Mouse (Mus musculus): ENCODE results near the gene Rbms3.

Rbms3 gene

DNA sequence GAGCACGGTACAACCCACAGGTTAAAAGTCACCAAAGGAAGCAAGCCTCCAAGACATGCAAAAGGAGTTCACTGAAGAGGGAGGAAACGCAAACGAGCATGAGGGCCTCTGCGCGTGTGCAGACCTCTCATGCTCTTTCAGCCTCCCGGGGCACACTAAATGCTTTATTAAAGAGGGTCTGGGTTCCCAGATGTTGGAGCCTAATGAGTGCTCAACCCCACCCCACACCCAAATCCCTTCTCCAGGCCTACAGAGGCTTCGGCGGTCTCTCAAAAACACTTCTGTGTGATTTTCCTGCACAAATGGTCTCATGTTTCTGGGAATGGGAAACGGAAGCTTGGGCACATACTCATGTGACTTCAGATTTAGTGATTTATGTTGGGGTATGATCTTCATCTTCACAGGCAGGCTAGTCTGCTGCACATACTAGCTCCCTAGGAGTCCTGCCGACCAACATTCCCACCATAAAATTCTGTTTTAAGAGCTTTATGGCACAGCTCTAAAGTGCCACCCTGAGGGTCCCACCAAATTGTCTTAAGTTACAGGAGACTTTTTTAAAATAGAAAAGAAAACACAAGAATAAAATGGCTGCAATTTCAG lies 815.1 kb downstream of the Rbms3 start:
- no peak for DNase-seq

DNA sequence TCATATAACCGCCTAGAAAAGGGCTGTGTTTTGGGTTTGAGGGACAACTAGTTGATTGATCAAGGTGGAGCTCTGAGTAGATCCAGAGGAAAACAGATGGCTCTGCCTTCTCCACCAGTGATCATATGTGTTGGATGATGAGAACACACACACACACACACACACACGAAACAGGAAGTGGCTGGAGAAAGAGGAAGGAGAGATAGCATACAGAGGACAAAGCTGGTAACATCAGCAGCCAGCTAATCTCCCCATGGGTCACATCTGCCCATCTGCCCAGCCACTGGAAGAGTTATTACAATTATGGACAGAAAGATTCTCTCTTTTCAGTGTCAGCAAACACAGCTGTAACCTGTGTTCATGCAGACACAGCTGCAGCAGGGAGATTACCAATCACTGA lies 816.3 kb downstream of the Rbms3 start:
- no peak for DNase-seq

DNA sequence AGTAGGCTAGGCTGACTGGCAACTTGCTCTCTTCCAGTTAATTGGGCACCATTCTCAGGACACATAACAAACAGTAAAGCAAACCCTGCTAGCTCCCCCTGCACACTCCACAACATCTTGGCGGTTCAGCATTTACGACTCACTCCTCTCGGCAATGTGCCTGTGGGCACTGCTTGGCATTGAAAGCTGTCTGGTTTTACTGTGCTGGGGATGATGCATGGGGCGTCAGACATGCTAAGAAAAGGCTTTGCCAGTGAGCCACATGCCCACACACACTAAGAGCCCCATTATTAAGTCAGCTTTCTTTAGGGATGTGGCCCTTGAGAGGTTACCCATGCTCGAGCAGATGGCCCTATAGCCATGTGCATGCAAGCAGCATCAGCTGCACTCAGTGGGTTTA lies 820.5 kb downstream of the Rbms3 start:
- DNase-seq, result no peak

DNA sequence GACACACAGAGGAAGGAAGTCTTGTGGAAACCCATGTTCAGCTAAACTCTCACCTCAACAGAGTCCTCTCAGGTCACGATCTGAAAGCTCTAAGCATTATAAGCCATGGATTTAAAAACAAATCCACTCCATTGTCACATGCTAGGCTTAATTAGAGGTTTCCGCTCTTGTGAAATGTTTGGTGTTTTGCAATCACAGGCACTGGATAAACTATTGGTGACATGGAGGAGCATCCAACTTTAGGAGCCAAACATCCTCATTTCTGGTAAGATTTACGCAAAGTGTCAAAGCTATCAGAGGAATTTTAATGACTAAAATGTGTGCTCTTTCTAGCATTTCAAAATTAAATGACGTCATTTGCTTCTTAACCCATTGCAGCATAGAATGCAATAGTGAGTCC lies 821.3 kb downstream of the Rbms3 start:
- no peak for DNase-seq

DNA sequence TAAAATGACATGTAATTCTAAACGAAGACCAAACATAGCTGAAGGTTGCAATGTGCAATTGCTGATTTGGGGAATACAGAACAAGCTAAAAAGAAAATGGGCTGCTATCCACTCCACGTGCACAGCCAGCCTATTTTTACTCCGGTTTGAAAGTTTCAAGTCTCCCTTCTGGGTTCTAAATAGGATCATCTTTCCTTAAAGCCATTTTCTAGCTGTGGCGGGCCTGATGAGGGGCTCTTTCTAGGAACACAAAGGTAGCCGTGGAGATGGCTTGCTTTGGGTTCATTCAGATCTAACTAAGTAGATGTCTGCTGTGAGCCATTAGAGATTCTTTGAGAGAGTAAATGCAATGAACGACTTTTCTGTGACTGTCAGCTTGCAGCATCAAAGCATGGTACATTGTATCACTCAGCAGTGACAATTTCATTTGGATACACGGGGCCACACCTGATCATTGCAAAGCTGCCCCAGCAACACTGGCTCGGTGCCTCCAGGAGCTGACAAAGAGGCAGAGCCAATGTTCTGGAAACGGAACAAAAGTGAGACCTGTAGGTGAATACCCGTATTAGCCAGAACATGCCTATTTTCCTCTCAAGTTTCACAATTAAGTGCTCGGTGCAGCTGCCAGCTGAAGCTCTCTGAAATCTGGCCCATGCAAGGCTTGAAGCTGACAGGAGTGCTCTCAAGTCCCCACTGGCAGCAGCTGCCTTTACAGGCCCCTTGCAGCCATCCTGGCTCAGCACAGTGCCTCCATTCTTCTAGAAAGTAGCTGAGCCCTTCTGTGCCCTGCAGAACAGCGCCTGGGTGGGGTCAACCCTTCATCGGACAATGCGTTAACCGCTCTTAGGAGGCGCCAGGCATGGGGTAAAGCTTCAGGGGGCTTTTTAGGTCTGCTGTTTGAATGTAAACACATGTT lies 822.3 kb downstream of the Rbms3 start:
- peak in 1 of 2 experiments; percentile 34 for DNase-seq

DNA sequence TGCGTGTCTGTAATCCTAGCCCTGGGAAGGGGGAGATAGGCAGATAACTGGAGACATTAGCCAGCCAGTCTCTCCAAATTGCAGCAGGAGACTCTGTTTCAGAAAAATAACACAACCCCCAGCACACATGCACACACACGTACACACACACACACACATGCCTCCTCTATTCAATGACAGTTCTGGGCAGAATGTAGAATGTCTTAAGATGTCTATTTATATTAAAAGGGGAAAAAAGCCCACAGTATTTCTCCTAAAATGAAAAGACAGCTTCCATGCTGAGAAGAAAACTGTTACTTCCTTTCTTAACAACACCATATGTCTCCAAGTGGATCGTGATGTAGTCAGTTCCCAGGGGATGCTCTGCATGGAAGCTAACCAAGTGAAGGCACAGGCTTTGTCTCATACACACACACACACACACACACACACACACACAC lies 826.4 kb downstream of the Rbms3 start:
- DNase-seq, result peak; percentile 33 to 52

DNA sequence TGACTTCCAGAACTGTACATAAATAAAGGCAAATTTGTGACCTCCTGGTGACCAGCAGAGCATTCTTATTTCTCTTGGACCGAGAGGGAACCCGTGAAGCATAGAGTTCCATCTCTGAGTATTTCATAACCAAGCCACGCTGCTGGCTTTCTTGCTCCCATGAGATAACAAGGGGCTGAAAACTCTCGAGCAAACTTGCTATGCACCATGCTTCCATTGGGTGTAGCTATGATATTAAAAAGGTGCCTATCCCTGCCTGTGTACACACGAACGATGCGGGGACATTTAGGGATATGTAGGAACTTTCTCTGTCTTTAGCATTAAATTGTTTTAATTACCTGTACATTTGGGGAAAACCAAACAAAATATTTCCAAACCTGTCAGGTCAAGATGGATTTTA lies 827.1 kb downstream of the Rbms3 start:
- peak; percentile 29 to 37 for DNase-seq

DNA sequence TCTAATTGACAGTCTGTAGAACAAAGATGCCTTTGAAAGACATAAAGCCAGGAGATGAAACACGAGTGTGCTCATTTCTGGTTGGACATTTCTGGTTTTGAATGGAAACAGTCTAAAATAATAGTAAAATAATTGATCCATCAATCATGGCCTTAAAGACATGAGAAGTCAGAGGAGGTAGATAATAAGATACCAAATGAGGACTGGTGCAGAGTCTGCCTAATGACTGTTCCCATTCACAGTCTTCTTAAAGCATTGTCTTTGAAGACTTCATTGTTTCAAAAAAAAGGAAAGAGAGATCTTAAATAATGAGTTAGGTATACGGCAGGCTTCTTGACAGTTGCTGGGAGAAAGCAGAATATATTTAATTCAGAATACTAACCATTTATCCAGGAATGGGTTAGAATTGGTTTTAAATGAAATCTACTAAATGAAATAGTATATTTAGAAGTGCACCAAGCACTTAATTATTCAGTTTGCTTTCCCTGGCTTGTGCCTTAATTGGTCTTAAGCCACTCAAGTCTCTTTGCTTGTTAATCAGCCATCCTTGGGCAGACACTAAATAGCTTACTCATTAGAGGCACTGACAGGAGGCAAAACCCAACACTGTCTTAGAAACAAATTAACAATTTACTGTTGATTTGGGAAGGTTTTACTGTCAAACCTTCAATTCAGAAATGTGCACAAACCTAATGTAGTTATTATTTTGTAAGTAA lies 834.3 kb downstream of the Rbms3 start:
- no peak for DNase-seq

DNA sequence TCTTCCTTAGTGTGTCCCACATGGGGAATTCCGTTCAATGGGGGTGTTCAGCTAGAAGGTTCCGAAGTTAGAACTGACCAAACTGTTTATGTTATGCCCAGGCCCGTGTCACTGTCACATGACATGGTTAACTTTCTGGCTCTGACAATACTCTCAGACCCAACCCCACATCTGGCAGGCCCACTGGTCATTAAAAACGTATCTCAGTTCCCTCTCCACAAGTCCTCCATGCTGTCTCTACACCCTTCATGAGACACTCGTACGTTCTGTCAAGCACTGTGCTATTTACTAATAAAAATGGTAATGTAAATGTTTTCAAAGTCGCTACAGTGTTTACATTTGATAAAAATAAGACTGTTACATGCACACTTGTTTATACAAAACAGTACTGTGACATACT lies 837.9 kb downstream of the Rbms3 start:
- DNase-seq, result no peak

DNA sequence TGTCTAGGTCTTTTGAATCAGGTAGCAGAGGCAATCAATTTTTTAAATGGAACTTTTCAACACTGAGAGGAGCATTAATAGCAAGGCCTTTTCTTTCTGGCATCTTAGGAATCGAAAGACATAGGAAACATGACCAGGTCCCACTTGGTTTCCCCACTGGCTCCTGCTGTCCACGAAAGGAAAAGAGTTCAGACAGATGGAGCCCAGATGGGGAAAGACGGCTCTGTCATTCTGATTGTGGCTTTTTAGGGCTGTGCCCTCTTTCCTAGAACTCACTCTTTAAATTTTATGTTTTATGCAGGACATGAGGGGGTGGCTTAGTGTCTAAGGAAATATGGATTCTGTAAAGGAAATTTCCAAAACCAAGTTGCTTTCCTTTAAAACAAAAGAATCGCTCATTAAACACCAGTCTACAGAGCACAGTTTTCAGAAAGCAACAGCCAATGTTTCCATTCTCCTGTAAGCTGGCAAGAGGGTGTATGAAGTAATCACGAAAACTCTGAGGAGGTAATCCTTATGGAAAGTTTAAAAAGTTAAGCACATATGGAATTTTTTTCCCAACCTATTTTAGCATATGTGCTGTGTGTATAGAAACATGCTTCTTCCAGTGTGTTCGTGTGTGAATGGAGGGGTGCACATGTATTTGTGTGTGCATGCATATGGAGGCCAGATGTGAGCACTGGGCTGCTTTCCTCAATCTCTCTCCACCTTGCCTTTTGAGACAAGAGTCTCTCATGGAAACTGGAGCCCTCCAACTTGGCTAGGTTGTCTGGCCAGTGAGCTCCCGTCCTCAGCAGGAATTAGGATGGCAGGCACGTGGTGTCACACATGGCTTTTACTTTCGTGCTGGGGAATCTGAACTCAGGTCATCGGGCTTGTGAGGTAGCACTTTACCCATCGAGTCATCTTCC lies 843.3 kb downstream of the Rbms3 start:
- DNase-seq, result no peak

DNA sequence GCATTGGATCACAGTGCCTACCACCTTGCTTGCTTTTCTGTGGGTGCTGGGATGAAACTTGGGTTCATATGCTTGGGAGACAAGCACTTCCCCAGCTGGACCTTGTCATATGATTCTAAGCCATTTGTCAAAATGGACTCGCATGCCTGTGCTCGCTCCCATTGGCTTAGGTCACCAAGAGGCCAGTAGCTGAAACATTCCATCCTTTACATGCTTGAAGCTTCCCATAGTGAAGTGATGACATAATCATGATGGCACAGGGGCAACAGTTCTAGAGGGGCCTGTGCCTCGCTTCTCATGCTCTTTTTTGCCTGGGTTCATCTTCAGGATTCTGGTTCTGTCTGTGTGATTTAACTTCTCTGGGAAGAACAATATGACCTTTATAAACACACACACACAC lies 857.9 kb downstream of the Rbms3 start:
- no peak for DNase-seq

DNA sequence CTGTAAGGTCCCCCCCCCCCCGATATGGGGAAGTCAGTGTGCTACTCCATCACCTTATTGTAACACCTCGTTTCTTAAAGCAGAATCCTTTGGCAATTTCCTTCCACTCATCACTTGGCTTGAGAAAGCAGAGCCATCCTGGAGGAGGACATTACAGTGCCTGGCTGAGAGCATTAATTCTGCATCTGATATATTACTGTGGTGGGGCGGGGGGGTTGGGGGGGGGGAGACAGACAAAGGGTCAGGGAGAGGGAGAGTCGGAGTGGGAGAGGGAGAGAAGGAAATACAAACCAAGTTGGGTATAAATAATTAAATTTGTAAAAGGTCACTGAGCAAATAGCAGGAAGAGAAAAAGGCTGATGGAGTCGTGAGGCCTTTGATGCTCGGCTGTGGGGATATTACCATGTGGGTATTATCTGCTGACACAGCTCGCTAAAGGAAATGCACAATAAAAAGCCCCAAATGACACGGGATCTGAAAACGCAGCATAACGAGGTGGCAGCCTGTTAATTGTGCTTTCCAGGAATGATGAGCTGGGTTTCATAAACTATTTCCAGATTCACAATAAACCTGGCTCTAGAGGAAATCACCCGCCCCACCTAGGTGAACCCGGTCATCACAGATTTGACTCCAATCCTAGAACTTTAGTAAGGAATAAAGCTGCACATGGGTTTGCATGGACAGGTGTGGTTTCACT lies 860.2 kb downstream of the Rbms3 start:
- DNase-seq, result no peak

DNA sequence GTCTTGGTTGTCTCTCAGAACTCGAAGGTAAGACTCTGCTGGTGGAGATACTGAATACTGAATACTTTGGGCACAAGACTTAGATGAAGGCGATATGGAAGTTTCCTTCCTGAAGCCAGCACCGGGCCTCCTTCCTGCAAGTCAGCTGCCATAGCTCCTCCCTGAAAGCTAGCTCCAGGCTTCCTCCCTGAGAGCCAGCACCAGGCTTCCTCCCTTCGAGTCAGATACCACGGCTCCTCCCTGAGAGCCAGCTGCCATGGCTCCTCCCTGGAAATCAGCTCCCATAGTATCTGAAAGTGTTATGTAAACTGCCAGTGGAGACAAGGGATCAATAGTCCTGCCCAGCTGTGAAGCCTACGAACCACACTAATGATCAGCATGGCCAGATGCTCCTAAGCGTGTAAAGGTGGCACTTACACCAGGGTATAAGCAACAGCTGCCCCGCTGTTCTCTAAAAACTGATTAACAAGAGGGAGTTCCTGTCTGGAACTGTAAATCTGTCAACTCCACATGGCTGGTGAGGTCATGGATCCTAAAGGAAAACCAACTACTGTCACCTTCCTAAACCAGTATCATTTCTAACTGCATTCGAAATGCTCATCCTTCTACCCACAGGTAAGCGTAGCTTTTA lies 867.2 kb downstream of the Rbms3 start:
- DNase-seq, result no peak

DNA sequence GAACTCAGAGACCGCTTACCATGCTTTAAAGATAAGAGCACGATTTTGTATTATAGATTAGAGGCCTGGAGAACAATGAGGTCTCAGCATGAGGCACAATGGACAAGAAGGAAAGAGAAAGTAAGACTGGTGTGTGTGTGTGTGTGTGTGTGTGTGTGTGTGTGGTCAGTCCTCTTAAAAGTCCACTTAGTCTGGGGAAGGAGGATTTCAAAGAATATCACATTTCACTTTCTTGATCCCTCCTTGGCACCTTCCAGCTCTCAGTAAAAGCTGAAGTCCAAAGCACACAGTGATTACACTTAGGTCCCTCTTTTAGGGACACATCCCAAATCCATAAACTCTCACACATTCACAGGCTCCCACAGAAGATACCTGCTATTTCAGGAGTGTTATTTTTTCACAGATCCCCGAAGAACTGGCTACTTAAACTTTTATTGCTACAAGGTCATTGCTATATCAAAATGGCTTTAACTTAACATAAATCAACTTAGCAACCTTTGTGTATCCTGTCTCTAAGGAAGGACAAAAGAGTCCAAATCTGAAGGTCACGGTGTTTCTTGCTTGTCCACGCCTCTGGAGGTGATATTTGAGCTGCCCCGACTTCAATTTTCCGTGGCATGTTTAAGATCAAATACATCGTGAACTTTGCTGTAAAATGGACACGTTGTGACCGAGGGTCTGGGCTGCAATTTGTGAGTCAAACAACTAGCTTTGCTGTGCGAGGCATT lies 880.7 kb downstream of the Rbms3 start:
- DNase-seq, result no peak

DNA sequence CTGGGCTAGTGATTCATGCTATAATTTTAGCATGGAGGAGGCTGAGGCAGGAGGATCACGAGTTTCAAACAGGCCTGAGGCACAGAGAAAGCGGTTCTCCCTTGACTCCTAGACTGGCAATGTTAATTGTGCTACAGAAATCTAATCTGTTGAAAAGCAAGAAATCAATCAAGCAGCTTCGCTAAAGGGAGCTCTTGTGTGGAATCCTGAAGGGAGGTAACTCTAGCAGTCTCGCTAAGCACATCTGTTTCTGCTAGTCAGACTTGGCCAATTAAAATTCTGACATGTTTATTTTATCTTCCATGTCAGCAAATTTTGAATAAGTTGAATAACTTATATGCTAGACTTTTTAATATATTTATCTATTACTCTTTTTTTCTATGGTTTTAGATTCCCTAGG lies 881.4 kb downstream of the Rbms3 start:
- no peak for DNase-seq

DNA sequence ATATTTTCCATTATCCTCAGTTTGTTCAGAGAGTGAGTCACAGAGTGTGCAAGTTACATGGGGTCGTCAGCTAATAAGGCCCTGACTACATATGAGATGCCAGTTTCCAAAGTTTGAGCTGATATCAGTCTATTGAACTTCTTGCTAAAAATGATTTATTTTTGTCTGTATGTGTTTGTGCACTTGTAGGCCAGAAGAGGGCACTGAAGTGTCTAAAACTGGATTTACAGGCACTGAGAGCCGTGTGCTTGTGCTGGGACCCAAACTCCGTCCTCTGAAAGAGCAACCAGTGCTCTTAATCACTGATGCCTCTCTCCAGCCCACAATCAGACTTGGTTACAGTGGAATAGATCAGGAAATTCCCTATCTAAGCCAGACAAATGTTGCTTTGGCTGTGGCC lies 882.8 kb downstream of the Rbms3 start:
- DNase-seq, result no peak

DNA sequence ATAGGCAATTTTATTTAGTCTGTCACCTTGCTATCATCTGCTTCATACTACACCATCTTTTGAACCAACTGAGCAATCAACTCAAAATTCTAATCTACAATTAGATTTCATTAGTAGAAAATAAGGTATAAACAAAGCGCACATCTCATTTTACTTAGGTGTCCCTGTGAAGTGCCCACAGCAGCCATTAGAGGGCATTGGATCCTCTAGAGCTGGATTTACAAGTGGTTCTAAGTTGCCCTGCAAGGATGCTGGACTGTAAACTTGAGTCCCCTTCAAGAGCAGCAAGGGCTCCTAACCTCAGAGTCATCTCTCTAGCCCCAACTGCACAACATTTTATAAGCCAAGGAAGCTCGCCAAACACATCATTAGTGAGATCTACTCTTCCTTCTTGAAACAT lies 891.9 kb downstream of the Rbms3 start:
- DNase-seq, result no peak

DNA sequence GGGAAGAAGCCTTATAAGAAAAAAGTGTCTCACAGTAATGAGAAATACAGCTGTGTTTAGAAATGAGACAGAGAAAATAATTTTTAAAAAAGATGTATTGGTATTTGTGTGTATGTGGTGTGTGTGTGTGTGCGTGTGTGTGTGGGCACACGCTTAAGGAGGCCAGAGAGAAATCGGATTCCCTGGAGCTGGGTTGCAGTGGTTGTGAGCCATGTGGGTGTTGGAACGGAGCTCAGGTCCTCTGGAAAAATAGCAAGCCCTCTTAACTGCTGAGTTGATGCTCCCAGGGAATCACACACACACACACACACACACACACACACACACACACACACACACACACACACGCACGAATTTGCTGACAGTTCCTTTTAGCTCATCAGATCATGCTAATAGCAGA lies 900.5 kb downstream of the Rbms3 start:
- no peak for DNase-seq

DNA sequence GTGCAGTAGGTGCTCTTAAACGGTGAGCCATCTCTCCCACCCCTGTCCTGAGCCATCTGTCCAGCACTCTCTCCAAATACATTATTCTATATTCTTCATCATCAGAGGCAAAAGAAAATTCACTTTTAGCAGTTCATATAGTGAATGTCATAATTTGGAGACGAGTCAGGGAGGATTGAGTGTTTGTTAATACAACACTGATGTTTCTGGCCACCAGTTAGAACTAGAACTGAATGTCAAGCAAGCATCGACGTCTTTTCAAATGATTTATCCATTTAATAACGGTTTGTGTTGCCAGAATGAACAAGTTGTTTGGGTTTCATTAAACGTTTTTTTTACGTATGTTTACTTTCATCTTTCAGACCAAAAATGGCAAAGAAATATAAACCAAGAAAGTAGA lies 901.1 kb downstream of the Rbms3 start:
- no peak for DNase-seq

DNA sequence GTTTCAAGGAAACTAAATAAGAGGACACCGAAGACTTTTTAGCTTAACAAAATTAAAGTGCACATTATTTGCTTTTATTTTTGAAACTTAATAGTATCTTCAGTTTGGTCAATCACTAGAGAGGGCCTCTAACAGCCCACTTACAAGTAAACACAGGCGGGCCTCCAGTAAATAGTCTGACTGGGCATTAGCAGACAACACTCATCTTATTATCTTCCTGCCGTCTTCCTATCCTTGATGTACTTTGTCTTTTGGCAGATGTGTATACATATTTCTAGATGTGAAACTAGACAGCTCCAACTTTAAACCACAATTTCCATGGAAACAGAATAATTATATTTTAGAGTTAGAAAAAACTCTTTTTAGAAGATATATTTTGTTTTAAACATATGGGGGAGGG lies 901.6 kb downstream of the Rbms3 start:
- no peak for DNase-seq

DNA sequence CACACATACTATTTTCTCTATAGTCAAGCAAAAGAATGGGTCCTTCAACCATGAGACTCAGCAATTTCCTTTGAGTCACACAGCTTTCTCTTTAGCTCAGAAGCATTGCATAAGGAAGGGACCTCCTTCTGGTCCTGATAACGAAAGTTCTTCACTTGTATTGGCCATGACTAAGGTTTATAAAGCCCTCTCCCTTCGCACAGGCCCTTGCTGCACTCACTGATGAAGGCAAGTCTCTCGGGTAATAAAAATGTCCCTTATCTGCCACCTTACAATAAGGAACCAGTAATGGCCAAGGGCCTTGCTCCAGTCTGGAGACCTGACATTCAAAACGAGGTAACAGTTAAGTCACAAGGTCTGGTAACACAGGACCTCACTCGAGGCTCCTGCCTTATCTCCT lies 905.1 kb downstream of the Rbms3 start:
- DNase-seq, result no peak

All from cerebellum, postnatal 10 days (tissue).